Mouse (Mus musculus) embryonic facial prominence, embryonic 14.5 days (tissue): Measurements from ENCODE around the gene Nudt4. TPM values are rescaled to one million over a fixed set of nuclear protein-coding genes. Genes with fewer than 3 reads are reported as not detected.

Experiments used
- ATAC-seq: fragments of 200-750 bp; cut with Nextera tagmentation; 2 replicates; pipeline ENCODE4 v1.8.0; 2017; ENCODE audit warnings: low read depth, moderate number of reproducible peaks, moderate TSS enrichment
- DNase-seq: peaks from one replicate; pipeline ENCODE4 v3.0.0-alpha.2; 2015; ENCODE audit warnings: low spot score
- H3K27ac ChIP-seq: fragments of 300-500 bp; sonication (generic); replicated peaks from 2 replicates; pipeline ENCODE4 v1.5.1; 2014; ENCODE audit warnings: low read depth, mild to moderate bottlenecking, low read length, moderate library complexity
- H3K27me3 ChIP-seq: fragments of 300-500 bp; sonication (generic); replicated peaks from 2 replicates; pipeline ENCODE4 v1.6.1; 2014; ENCODE audit warnings: low read length; ENCODE audit not compliant: control insufficient read depth, insufficient read depth
- H3K36me3 ChIP-seq: fragments of 300-500 bp; sonication (generic); 2 replicates; pipeline ENCODE4 v1.6.1; 2014; ENCODE audit warnings: low read length, mixed read lengths; ENCODE audit not compliant: control insufficient read depth, insufficient read depth
- H3K4me1 ChIP-seq: fragments of 300-500 bp; sonication (generic); 2 replicates; pipeline ENCODE4 v1.6.1; 2014; ENCODE audit warnings: antibody characterized with exemption, low read length; ENCODE audit not compliant: control insufficient read depth, insufficient read depth
- H3K4me2 ChIP-seq: fragments of 300-500 bp; sonication (generic); 2 replicates; pipeline ENCODE4 v1.6.1; 2014; ENCODE audit warnings: low read depth, mild to moderate bottlenecking, low read length, moderate library complexity, mixed read lengths
- H3K4me3 ChIP-seq: fragments of 300-500 bp; sonication (generic); 2 replicates; pipeline ENCODE4 v1.5.1; 2014; ENCODE audit warnings: low read depth, mild to moderate bottlenecking, low read length
- H3K9ac ChIP-seq: fragments of 300-500 bp; sonication (generic); 2 replicates; pipeline ENCODE4 v1.6.1; 2014; ENCODE audit warnings: low read depth, mild to moderate bottlenecking, low read length, moderate library complexity, mixed read lengths
- H3K9me3 ChIP-seq: fragments of 300-500 bp; sonication (generic); 2 replicates; pipeline ENCODE4 v1.6.1; 2016; ENCODE audit warnings: low read length; ENCODE audit not compliant: control insufficient read depth
- WGBS: fragments of 180-500 bp; shearing (Covaris S2); extraction: QIAGEN DNeasy Blood & Tissue Kit; methylation state at CpG from one replicate; pipeline ENCODE4 v1.1.7; 2014; 5-methylcytosine and 5-hydroxymethylcytosine counted together
- polyA plus RNA-seq: library from polyadenylated mRNA; unstranded; fragments of >200 nt; fragmentation: Nextera tagmentation; extraction: Ambion mirVana; gene quantifications from 2 replicates; pipeline ENCODE4 v1.2.1, GENCODE M21; 2014

Gene Nudt4
- polyA plus RNA-seq, 1 experiment from 2014 or later: 107 TPM

DNA sequence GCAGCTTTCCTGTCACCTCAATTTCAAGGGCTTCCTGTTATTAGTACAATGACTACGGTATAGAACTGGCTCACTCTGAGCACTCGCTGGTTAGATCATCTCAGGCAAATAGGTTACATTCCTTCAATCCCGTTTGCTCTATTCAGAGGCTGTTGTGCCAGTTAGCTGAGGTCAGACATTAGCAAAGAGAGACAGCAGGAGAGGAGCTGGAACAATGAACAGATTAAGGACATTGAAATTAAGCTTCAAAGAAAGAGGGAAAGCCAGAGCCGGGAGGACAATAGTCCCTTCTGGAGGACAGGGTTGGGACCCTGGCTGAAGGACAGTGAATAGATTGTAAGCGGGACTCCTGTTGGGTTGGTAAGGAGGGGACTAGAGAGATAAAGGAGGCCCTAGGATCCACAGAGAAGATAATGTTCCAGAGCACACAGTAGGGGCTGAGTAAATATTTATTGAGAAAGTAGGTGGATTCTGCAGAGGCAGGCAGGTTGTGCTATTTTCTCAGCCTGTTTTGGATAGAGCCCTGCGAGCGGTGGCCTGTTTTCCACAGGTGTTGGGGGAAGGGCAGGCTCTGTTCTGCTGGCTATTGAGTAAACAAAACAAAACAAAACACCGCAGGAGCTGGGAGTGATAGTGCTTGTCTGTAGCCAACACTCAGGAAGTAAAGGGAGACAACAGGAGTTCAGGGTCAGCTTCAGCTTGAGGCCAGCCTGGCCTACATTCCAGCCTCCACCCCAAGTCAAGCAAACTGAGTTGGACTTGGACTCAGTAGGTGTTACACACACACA is 32.1 kb upstream of the Nudt4 start:
- Histone ChIP-seq H3K4me1 (no peaks in the 10 kb centered on the region), H3K4me3 (no peak overlapping the region), H3K4me2 (no peak overlapping the region), H3K27me3 (no peaks in the 10 kb centered on the region), H3K27ac (no peak overlapping the region), H3K9me3 (no peaks in the 10 kb centered on the region), H3K9ac (no peak overlapping the region), H3K36me3 (no peaks in the 10 kb centered on the region)
- 31% methylated on average over 8 of the region's 8 CpGs for WGBS
- DNase-seq: peak; percentile 30
- ATAC-seq: peak; percentile 44; the same call in 1 of the 2 replicates

DNA sequence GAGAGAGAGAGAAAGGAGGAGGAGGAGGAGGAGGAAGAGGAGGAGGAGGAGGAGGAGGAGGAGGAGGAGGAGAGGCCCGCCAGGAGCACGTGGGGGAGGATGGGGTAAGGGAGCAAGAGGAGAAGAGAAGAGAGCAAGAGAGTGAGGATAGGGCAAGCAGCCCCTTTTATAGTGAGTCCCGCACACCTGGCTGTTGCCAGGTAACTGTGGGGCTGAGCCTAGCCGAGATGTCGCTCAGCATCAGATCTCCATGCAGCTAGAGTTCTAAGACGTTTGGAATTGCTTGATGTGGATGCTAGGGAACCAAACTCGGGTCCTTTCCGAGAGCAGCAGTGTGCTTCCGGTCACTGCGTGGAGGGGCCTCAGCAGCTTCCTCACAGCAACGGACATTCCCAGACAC is 30.5 kb upstream of the Nudt4 start:
- ATAC-seq (no peak), DNase-seq (no peak)
- Histone ChIP-seq H3K9ac (no peak overlapping the region), H3K27me3 (no peaks in the 10 kb centered on the region), H3K9me3 (no peaks in the 10 kb centered on the region), H3K4me2 (no peak overlapping the region), H3K4me1 (no peaks in the 10 kb centered on the region), H3K4me3 (no peak overlapping the region), H3K27ac (no peak overlapping the region), H3K36me3 (no peaks in the 10 kb centered on the region)
- 50% methylated on average over 11 of the region's 11 CpGs for WGBS

DNA sequence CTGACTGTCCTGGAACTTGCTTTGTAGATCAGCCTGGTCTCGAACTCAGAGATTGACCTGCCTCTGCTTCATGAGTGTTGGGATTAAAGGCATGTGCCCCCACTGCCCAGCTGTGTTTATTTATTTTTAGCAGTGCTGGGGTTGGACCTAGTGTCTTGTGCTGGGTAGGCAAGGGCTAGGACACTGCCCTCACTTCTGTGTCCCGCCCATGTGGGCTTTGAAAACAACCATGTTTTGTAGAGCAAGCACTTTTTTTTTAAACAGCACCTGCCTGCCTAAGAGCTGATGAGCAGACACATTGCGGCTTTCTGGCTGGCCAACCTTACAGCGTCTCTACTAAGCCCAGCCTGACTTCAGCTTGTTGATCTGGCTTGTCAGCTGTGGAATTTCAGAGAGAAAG is 27.3 kb upstream of the Nudt4 start:
- Histone ChIP-seq H3K9me3 (0 out of 2 replicates have a peak, but pooled peaks cover 3% of the 10 kb centered on the region), H3K9ac (no peak overlapping the region), H3K27me3 (no peaks in the 10 kb centered on the region), H3K27ac (no peak overlapping the region), H3K36me3 (no peaks in the 10 kb centered on the region), H3K4me2 (no peak overlapping the region), H3K4me3 (no peak overlapping the region), H3K4me1 (no peaks in the 10 kb centered on the region; the same call in 1 of the 2 replicates)
- DNase-seq (no peak), ATAC-seq (no peak)
- 80% methylated on average over 4 of the region's 4 CpGs for WGBS

DNA sequence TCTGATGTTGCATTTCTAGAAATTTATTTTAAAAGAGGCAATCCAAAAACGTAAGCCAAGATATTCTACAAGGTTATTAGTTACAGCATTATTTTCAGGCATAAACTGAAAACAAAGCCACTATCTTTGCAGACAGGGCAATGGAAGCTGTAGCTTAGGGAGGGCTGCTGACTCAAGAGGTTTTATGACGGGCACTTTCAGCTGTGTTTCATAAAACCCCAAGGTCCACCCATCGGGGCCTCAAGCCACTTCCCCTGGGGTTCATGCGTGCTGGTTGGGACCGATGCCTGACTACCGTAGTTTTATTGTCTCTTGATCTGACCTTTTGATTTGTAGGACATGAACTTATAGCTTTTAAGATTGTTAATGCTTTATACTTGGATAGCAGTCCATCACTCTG is 26.2 kb upstream of the Nudt4 start:
- Histone ChIP-seq H3K36me3 (no peaks in the 10 kb centered on the region), H3K9me3 (0 out of 2 replicates have a peak, but pooled peaks cover 3% of the 10 kb centered on the region), H3K4me3 (no peak overlapping the region), H3K9ac (no peak overlapping the region), H3K27ac (no peak overlapping the region), H3K27me3 (no peaks in the 10 kb centered on the region), H3K4me2 (no peak overlapping the region), H3K4me1 (no peaks in the 10 kb centered on the region; the same call in 1 of the 2 replicates)
- DNase-seq (no peak), ATAC-seq (no peak)
- 73% methylated on average over 6 of the region's 6 CpGs for WGBS

GRCm38 (mm10) chr10:95589196-95589595 is 25.2 kb upstream of the Nudt4 start:
- no peak for ATAC-seq
- no peaks in the 10 kb centered on the region for H3K36me3 ChIP-seq
- H3K27ac ChIP-seq: no peak overlapping the region
- H3K27me3 ChIP-seq: no peaks in the 10 kb centered on the region
- WGBS: 92% methylated on average over 4 of the region's 4 CpGs
- no peak for DNase-seq
- H3K4me2 ChIP-seq: no peak overlapping the region
- H3K4me1 ChIP-seq: no peaks in the 10 kb centered on the region; the same call in 1 of the 2 replicates
- no peak overlapping the region for H3K4me3 ChIP-seq
- H3K9me3 ChIP-seq: 0 out of 2 replicates have a peak, but pooled peaks cover 3% of the 10 kb centered on the region
- no peak overlapping the region for H3K9ac ChIP-seq

GRCm38 (mm10) chr10:95587509-95588220 is 23.7 kb upstream of the Nudt4 start:
- Histone ChIP-seq H3K36me3 (no peaks in the 10 kb centered on the region), H3K9me3 (0 out of 2 replicates have a peak, but pooled peaks cover 3% of the 10 kb centered on the region), H3K4me3 (no peak overlapping the region), H3K27me3 (no peaks in the 10 kb centered on the region), H3K27ac (no peak overlapping the region), H3K9ac (no peak overlapping the region), H3K4me2 (no peak overlapping the region), H3K4me1 (no peaks in the 10 kb centered on the region; the same call in 1 of the 2 replicates)
- peak; percentile 62; the same call in 1 of the 2 replicates for ATAC-seq
- 60% methylated on average over 8 of the region's 8 CpGs for WGBS
- DNase-seq: peak; percentile 32

GRCm38 (mm10) chr10:95585554-95585953 is 21.6 kb upstream of the Nudt4 start:
- WGBS: 77% methylated on average over 6 of the region's 6 CpGs
- H3K9ac ChIP-seq: no peak overlapping the region
- no peaks in the 10 kb centered on the region; the same call in 1 of the 2 replicates for H3K4me1 ChIP-seq
- DNase-seq (no peak), ATAC-seq (no peak)
- no peak overlapping the region for H3K4me3 ChIP-seq
- no peaks in the 10 kb centered on the region for H3K27me3 ChIP-seq
- H3K27ac ChIP-seq: no peak overlapping the region
- no peak overlapping the region for H3K4me2 ChIP-seq
- H3K36me3 ChIP-seq: no peaks in the 10 kb centered on the region
- H3K9me3 ChIP-seq: 0 out of 2 replicates have a peak, but pooled peaks cover 3% of the 10 kb centered on the region

DNA sequence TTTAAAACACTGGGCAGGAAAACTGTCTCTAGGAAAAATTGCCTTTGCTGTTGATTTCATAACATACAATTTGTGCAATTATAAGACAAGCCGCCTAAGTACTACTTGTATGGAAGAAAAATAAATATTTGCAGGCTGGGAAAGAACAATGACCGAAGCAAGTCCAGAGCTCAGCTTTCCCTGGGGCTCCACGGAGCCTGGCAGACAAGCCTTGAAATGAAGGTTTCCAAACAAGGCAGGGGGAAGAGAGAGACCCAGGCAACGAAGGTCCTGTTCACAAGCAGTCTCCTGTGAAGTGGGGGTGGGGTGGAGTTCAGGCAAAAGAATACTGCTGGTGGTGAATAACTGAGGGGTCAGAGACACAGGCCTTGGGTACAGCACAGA is 13.6 kb upstream of the Nudt4 start:
- WGBS: 19% methylated on average over 4 of the region's 4 CpGs
- ATAC-seq: no peak

More for the DNA sequence above, 13.6 kb upstream of the Nudt4 start:
- no peaks in the 10 kb centered on the region for H3K36me3 ChIP-seq
- peak; percentile 50 for DNase-seq
- no peaks in the 10 kb centered on the region for H3K9me3 ChIP-seq
- 0 out of 2 replicates have a peak overlapping the region, but pooled peaks have one; percentile 3 for H3K9ac ChIP-seq
- no peaks in the 10 kb centered on the region for H3K27me3 ChIP-seq
- no peak overlapping the region for H3K4me3 ChIP-seq
- H3K27ac ChIP-seq: no peak overlapping the region
- H3K4me1 ChIP-seq: no peaks in the 10 kb centered on the region
- no peak overlapping the region for H3K4me2 ChIP-seq
